Mouse (Mus musculus) liver, embryonic 12.5 days (tissue): ENCODE measurements around the gene Olfr994. TPM values are rescaled to one million over a fixed set of nuclear protein-coding genes. Genes with fewer than 3 reads are reported as not detected.

Experiments
- ATAC-seq: fragments of 200-750 bp; cut with Nextera tagmentation; 2 replicates; pipeline ENCODE4 v1.8.0; 2017; ENCODE audit warnings: moderate number of reproducible peaks, mild to moderate bottlenecking, moderate library complexity
- H3K27ac ChIP-seq: fragments of 300-500 bp; sonication (generic); 2 replicates; pipeline ENCODE4 v1.5.1; 2016; ENCODE audit warnings: mild to moderate bottlenecking
- H3K27me3 ChIP-seq: fragments of 300-500 bp; sonication (generic); replicated peaks from 2 replicates; pipeline ENCODE4 v1.6.1; 2016; ENCODE audit warnings: mild to moderate bottlenecking, moderate library complexity
- H3K36me3 ChIP-seq: fragments of 300-500 bp; sonication (generic); 2 replicates; pipeline ENCODE4 v1.6.1; 2016; ENCODE audit warnings: mild to moderate bottlenecking, moderate library complexity
- H3K4me1 ChIP-seq: fragments of 300-500 bp; sonication (generic); 2 replicates; pipeline ENCODE4 v1.6.1; 2016
- H3K4me2 ChIP-seq: fragments of 300-500 bp; sonication (generic); 2 replicates; pipeline ENCODE4 v1.6.1; 2016; ENCODE audit warnings: mild to moderate bottlenecking, moderate library complexity
- H3K4me3 ChIP-seq: fragments of 300-500 bp; sonication (generic); 2 replicates; pipeline ENCODE4 v1.5.1; 2016; ENCODE audit warnings: mild to moderate bottlenecking, moderate library complexity
- H3K9ac ChIP-seq: fragments of 300-500 bp; sonication (generic); 2 replicates; pipeline ENCODE4 v1.6.1; 2016; ENCODE audit warnings: mild to moderate bottlenecking, moderate library complexity
- H3K9me3 ChIP-seq: fragments of 300-500 bp; sonication (generic); replicated peaks from 2 replicates; pipeline ENCODE4 v1.6.1; 2016; ENCODE audit warnings: mild to moderate bottlenecking, moderate library complexity
- WGBS: fragments of 180-500 bp; shearing (Covaris S2); methylation state at CpG from one replicate; pipeline ENCODE4 v1.1.7; 2016; ENCODE audit not compliant: insufficient replicate concordance; 5-methylcytosine and 5-hydroxymethylcytosine counted together
- polyA plus RNA-seq: library from polyadenylated mRNA; unstranded; fragments of >200 nt; fragmentation: Nextera tagmentation; extraction: Ambion mirVana; gene quantifications from 2 replicates; pipeline ENCODE4 v1.2.1, GENCODE M21; 2016

Olfr994 gene
- not detected in 2 replicates for polyA plus RNA-seq

- Histone ChIP-seq H3K9ac (no peak within 1 kb of the TSS), H3K27ac (no peak within 1 kb of the TSS), H3K36me3 (no peaks in the 10 kb centered on the region), H3K4me2 (no peak within 1 kb of the TSS), H3K4me3 (no peak within 1 kb of the TSS), H3K9me3 (no peaks in the 10 kb centered on the region), H3K27me3 (no peaks in the 10 kb centered on the region), H3K4me1 (no peaks in the 10 kb centered on the region)
- no peak for ATAC-seq
- WGBS, result 53% methylated on average over 3 of the region's 3 CpGs
Measured at GRCm38 (mm10) chr2:85436351-85436750, at the start of gene Olfr994. Gene Olfr994, minus strand, starts transcription at chr2:85436451.

DNA sequence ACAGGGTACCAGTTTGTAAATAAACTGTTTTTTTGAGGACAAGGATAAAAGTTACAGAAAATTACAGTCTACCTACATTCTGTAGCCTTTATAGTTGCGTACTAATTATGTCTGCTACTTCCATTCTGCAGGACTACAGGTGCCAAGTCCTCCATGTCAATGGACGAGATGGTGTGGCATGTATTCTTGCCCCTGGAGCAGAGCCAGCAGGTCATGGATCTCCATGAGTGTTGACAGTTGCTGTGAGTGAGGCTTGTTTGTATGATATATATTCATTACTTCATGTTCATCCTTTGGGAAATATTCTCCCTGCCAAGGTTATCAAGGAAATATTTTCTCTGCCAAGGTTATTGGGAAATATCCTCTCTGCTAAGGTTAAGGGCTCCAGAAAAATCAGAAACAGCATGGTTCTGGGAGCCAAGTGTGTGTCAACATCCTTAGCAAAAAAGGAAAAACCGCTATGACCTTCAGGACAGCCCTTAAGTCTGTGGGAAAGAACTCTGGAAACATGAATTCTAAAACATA is 30.6 kb upstream of the Olfr994 start:
- no peak overlapping the region for H3K27ac ChIP-seq
- H3K9me3 ChIP-seq, result peaks cover 3% of the 10 kb centered on the region; the same call in 1 of the 2 replicates
- WGBS, result 40% methylated on average over 3 of the region's 3 CpGs
- no peak overlapping the region for H3K9ac ChIP-seq
- ATAC-seq, result no peak
- no peaks in the 10 kb centered on the region for H3K27me3 ChIP-seq
- H3K4me2 ChIP-seq, result no peak overlapping the region
- H3K4me1 ChIP-seq, result no peaks in the 10 kb centered on the region
- no peaks in the 10 kb centered on the region for H3K36me3 ChIP-seq
- H3K4me3 ChIP-seq, result no peak overlapping the region

DNA sequence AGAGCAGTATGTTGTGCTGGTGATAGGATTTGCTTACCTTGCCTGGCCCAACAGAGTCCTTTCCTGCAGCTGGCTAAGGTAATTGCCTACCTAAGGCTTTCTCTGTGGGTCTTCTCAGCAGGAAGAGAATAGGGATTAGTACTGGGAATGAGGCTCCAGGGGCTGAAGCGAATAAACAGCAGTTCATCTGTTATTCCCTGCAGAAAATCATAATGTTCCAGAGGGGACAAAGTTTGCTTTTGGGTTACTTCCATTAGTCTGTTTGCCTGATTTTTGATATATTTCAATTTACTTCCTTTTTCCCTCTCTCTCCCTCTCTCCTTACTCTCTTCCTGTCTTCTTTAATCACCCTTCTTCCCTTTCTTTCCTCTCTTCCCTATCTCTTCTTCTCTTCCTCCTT is 7.3 kb upstream of the Olfr994 start, which contains the start of gene Olfr995:
TSS of gene Olfr995 (minus strand) at position 101 of the 400 bp plus-strand sequence.
- H3K27me3 ChIP-seq, result no peaks in the 10 kb centered on the region
- 18% methylated on average over 1 of the region's 1 CpGs for whole genome bisulfite sequencing
- H3K27ac ChIP-seq, result no peak within 1 kb of the TSS
- H3K9me3 ChIP-seq, result no peaks in the 10 kb centered on the region
- no peaks in the 10 kb centered on the region for H3K36me3 ChIP-seq
- no peak within 1 kb of the TSS for H3K4me2 ChIP-seq
- no peak within 1 kb of the TSS for H3K4me3 ChIP-seq
- ATAC-seq, result no peak
- H3K9ac ChIP-seq, result no peak within 1 kb of the TSS
- H3K4me1 ChIP-seq, result no peaks in the 10 kb centered on the region

- no peak for ATAC-seq
- Histone ChIP-seq H3K36me3 (no peaks in the 10 kb centered on the region), H3K4me2 (no peak overlapping the region), H3K27ac (no peak overlapping the region), H3K27me3 (no peaks in the 10 kb centered on the region), H3K9me3 (no peaks in the 10 kb centered on the region), H3K9ac (no peak overlapping the region), H3K4me3 (no peak overlapping the region), H3K4me1 (no peaks in the 10 kb centered on the region)
Measured at GRCm38 (mm10) chr2:85442546-85442945, 6.3 kb upstream of the Olfr994 start.

GRCm38 (mm10) chr2:85425893-85426292 is 10.4 kb downstream of the Olfr994 start:
- Histone ChIP-seq H3K4me1 (no peaks in the 10 kb centered on the region), H3K9me3 (no peaks in the 10 kb centered on the region), H3K9ac (no peak overlapping the region), H3K4me3 (no peak overlapping the region), H3K27ac (no peak overlapping the region), H3K27me3 (no peaks in the 10 kb centered on the region), H3K4me2 (no peak overlapping the region), H3K36me3 (no peaks in the 10 kb centered on the region)
- WGBS, result 68% methylated on average over 1 of the region's 1 CpGs
- ATAC-seq, result no peak

DNA sequence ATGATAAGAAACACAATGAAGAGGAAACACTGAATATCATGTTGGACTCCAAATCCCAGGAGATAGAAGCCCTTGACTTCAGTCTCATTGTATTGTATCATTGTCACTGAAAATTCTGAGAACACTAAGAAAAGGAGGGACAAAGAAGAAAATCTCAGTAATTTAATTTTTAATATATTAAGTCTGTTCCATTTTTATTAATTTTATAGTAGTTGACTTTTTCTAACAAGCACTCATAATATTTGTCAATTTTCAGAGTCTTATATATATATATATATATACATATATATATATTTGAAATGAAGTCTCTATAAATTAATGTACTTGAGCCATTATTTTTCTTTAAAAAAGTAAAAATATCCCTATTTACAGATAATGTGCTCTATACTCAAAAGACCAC is 21.5 kb downstream of the Olfr994 start, which contains the start of gene Olfr993:
TSS of gene Olfr993 (minus strand) at position 101 of the 400 bp plus-strand sequence.
- no peak within 1 kb of the TSS for H3K27ac ChIP-seq
- no peak for ATAC-seq
- H3K36me3 ChIP-seq, result no peaks in the 10 kb centered on the region
- H3K4me3 ChIP-seq, result no peak within 1 kb of the TSS
- H3K9me3 ChIP-seq, result no peaks in the 10 kb centered on the region
- H3K4me2 ChIP-seq, result no peak within 1 kb of the TSS
- H3K4me1 ChIP-seq, result no peaks in the 10 kb centered on the region
- H3K27me3 ChIP-seq, result no peaks in the 10 kb centered on the region
- no peak within 1 kb of the TSS for H3K9ac ChIP-seq

DNA sequence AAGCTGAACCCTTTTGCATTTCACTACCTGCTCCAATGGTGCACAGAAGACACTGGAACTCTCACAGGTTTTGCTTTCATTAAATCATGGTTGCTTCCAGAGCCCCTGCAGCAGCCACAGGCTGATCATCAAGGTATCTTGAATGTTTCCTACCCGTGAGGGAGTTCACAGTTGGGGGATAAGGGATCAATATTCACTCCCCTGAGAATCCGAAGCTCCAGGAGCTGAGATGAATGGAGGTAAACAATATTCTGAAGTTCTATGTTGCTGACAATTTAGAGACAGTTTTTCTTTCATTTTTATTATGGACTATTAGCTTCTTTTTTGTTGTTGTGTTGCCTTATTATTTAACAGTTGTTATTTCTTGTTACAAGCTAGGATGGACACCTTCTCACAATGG is 26.9 kb downstream of the Olfr994 start, which contains the start of gene Olfr992:
TSS of gene Olfr992 (minus strand) at position 101 of the 400 bp plus-strand sequence.
- no peaks in the 10 kb centered on the region for H3K4me1 ChIP-seq
- H3K27me3 ChIP-seq, result no peaks in the 10 kb centered on the region
- H3K4me2 ChIP-seq, result no peak within 1 kb of the TSS
- H3K9ac ChIP-seq, result no peak within 1 kb of the TSS
- no peaks in the 10 kb centered on the region for H3K9me3 ChIP-seq
- 35% methylated on average over 2 of the region's 2 CpGs for WGBS
- H3K36me3 ChIP-seq, result no peaks in the 10 kb centered on the region
- H3K4me3 ChIP-seq, result no peak within 1 kb of the TSS
- H3K27ac ChIP-seq, result no peak within 1 kb of the TSS
- no peak for ATAC-seq

Other genes with a start within 250 kb of the Olfr994 start
- 0.05 and 0.11 TPM in 2 replicates for gene Lrrc55, start 239.3 kb downstream of the Olfr994 start, polyA plus RNA-seq
- gene Olfr987, start 97.1 kb downstream of the Olfr994 start, polyA plus RNA-seq, result not detected in 2 replicates
- not detected in 2 replicates for gene Olfr988, start 73.2 kb downstream of the Olfr994 start, polyA plus RNA-seq
- gene Olfr992, start 27.0 kb downstream of the Olfr994 start, polyA plus RNA-seq, result not detected in 2 replicates
- not detected in 2 replicates for gene Olfr993, start 21.6 kb downstream of the Olfr994 start, polyA plus RNA-seq
- gene Olfr995, start 7.2 kb upstream of the Olfr994 start, polyA plus RNA-seq, result not detected in 2 replicates
- not detected in 2 replicates for gene 4833423E24Rik, start 82.6 kb upstream of the Olfr994 start, polyA plus RNA-seq
- gene Olfr996, start 142.8 kb upstream of the Olfr994 start, polyA plus RNA-seq, result not detected in 2 replicates
- gene Olfr998, start 152.5 kb upstream of the Olfr994 start, polyA plus RNA-seq, result not detected in 2 replicates
- not detected in 2 replicates for gene Olfr1000, start 175.5 kb upstream of the Olfr994 start, polyA plus RNA-seq
- gene Olfr1002, start 214.3 kb upstream of the Olfr994 start, polyA plus RNA-seq, result not detected in 2 replicates
- not detected in 2 replicates for gene Olfr154, start 228.0 kb upstream of the Olfr994 start, polyA plus RNA-seq
- not detected in 2 replicates for gene Olfr1006, start 242.3 kb upstream of the Olfr994 start, polyA plus RNA-seq